Mouse (Mus musculus) megakaryocyte-erythroid progenitor cell, adult 5-6 weeks (primary cell): ENCODE measurements around the gene Fndc11. TPM values are rescaled to one million over a fixed set of nuclear protein-coding genes. Genes with fewer than 3 reads are reported as not detected.
A peak's percentile ranks its signal among the peaks of the same experiment; 100 is the strongest.
"Not testable (repeated sequence)": the region's sequence is repeated elsewhere in the genome, so short reads cannot be mapped to it uniquely, and the experiment has no call there.

Experiments
- ATAC-seq: replicated peaks from 2 replicates; pipeline ENCODE4 v1.8.0; 2016; ENCODE audit warnings: mild to moderate bottlenecking, inconsistent platforms; ENCODE audit not compliant: severe bottlenecking, poor library complexity, low FRiP score, low TSS enrichment
- total RNA-seq, 2 experiments: library from RNA; stranded (forward) in 1 of 2; stranded (reverse) in 1 of 2; fragments of 200-1000, 215-1000 nt in 1 of 2; fragments of >200 nt in 1 of 2; fragmentation: Nextera tagmentation in 1 of 2; gene quantifications; 2 replicates each; pipeline ENCODE4 v1.2.3; 2014 to 2017

The Fndc11 gene
- not detected in 2 replicates for total RNA-seq (2014; fragmentation: Nextera tagmentation)
- total RNA-seq (2017), result not detected in 2 replicates

DNA sequence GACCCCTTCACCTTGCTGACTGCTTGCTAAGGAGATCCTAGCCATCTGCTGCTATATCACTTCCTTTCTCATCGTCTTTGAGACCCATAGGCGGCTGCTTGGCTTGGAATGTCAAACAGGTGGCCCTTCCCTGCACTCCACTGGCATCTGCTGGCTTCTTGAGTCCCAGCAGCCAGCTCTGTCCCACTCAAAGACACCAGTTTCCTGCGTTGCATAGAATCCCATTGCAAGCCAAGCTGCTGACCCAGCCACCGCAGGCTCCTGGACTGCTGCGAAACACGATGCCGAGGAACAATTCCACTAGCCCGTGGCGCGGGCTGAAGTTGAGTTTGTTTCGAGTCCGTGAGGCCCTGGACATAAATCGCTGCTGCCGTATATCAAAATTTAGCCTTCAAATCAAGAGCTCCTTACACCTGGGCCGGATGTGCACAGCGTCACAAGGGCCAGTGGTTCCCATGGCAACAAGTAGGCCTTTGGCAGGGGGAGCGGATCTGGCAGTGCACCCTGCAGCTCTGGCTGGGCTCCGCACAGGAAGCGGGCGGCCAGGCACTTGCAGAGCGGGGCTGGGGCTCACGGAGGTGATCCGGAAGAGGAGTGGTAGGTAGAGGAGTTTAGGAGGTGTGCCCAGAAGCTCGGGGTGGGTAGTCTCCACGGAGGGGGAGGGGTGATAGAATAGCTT lies at the start of gene Fndc11:
Gene Fndc11 (plus strand): TSS at position 476 of the 679 bp plus-strand sequence.
- peak; percentile 69 for ATAC-seq

DNA sequence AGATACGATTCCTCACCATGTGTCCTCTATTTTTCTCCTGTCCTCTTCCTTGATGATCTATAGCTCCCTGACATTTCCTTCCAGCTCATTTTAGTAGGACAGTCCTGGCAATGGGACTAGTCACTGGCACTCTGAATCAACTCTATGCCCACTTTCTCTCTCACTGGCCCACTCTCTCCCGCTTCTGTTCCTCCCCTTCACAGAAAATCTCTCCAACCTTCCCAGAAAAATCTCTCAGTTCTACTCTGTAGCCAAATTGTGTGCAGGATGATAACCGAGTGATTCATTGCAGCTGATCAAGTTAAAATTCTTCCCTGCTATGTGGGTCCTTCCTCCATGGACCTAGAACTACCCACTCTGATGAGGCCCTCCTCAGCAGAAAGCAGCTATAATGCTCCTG lies 45.2 kb upstream of the Fndc11 start:
- no peak for ATAC-seq

DNA sequence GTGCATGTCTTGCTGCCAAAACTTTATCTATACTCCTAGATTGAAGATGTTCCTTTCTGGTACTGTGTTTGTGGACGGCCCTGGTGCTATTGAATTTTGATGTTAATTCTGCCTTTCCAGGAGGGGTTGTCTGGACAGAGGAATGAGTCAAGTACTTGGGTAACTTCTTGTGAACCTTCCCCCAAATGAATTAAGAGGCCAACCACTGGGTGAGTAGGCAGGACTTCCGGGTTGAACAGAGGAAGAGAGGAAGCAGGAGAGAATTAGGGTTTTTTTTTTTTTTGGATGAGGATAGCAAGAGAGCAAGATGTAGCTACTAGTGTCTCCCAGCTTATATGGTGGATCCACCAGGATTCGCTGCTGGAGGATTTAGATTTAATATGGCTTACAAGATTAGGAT lies 41.8 kb upstream of the Fndc11 start:
- no peak for ATAC-seq

DNA sequence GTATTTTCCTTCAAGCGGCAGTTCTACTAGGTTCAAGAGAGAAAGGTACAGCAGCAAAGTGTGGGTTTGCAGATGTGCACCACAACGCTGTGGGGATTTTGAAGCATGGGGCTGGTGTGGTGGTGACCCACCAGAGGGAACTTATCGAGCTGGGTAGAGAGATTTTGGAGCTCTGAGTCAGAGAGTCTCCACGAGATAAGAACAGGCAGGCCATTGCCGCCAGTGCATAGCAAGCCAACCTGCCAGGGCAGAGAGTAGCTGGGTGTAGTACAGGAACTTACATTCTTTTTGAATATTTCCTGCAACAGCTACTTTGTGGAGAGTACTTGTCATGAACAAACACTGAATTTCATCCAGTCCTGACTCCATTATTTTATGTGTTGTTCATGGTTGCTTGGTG lies 41.3 kb upstream of the Fndc11 start:
- no peak for ATAC-seq

DNA sequence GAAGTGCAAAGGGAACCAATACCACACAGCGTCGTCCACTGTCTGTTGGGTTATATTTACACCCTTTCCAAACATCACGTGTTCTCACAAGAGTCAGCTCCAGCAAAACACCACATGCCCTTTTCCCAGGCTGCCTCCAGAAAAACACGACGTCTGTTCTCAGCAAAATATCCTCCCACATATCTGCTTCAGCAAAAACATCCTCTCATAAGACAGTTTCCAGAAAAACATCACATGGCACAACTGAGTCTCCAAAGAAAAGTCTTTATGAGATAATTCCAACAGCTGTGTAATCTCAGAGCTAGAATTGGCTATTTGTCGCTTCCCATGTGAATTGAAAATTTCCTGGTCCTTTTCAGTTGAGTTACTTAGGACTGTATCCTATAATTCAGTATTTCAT lies 38.9 kb upstream of the Fndc11 start:
- ATAC-seq, result no peak

- ATAC-seq, result peak; percentile 84
Measured at GRCm38 (mm10) chr2:181186635-181187034, 33.2 kb upstream of the Fndc11 start.

- ATAC-seq, result peak; percentile 95
Measured at GRCm38 (mm10) chr2:181187121-181188000, 32.5 kb upstream of the Fndc11 start, which contains the start of gene Ppdpf. TSS of gene Ppdpf (plus strand) at chr2:181187247.

GRCm38 (mm10) chr2:181188681-181189080 lies 31.1 kb upstream of the Fndc11 start:
- no peak for ATAC-seq

GRCm38 (mm10) chr2:181189321-181189720 lies 30.5 kb upstream of the Fndc11 start:
- no peak for ATAC-seq

DNA sequence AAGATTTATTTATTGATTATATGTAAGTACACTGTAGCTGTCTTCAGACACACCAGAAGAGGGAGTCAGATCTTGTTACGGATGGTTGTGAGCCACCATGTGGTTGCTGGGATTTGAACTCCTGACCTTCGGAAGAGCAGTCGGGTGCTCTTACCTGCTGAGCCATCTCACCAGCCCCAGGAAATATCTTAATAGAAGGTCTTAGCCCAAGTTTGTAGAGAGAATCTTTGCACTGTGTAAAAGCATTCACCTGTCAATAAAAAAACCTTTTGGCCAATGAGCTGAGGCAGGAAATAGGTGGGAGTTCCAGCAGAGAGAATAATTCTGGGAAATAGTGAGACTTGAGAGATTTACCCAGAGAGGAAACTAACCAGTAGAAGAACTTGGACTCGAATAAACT lies 28.4 kb upstream of the Fndc11 start:
- ATAC-seq, result not testable (repeated sequence)

GRCm38 (mm10) chr2:181191936-181192335 lies 27.9 kb upstream of the Fndc11 start:
- no peak for ATAC-seq

DNA sequence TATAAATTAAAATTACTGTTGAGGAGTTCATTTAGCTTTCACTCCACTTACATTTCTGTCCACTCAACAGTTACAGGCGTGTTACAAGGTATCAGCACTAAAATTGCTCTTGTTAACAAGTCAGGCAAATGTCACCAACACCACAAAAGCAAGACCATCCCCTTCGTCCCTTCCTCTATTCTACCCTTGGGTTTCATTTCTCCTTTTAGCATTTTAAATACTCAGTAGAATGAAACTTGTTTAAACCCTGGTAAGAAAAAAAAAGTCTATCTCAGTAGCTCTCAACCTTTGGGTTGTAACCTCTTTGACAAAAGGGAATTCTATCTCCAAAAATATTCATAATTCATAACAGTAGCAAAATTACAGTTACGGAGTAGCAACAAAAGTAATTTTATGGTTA lies 26.8 kb upstream of the Fndc11 start:
- no peak for ATAC-seq

GRCm38 (mm10) chr2:181196628-181197300 lies 23.0 kb upstream of the Fndc11 start:
- ATAC-seq, result 0 out of 2 replicates have a peak, but pooled peaks have one; percentile 34

DNA sequence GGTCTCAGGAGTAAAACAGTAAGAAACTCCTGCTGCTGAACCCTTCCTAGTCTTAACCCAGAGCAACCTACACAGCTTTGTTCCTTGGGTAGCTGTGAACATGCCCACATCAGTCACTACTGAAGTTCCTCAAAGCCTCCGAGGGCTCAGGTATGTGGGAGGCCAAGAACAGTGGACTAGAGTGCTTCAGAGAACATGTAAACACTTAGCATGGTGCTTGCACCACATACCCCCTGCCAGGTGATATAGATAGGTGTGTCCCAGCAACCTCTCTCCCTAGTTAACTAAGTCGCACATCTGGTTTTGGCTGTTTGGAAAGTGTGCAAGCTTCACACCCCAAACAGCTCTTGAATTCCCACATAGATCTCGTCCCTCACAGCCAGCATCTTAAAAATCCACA lies 18.2 kb upstream of the Fndc11 start:
- ATAC-seq, result no peak

- no peak for ATAC-seq
Measured at GRCm38 (mm10) chr2:181202422-181202821, 17.4 kb upstream of the Fndc11 start, which contains the start of gene Ptk6. TSS of gene Ptk6 (minus strand) at chr2:181202789.

- no peak for ATAC-seq
Measured at GRCm38 (mm10) chr2:181202886-181203285, 16.9 kb upstream of the Fndc11 start.

- ATAC-seq, result peak; percentile 31; the same call in 1 of the 2 replicates
Measured at GRCm38 (mm10) chr2:181205678-181206077, 14.1 kb upstream of the Fndc11 start.

DNA sequence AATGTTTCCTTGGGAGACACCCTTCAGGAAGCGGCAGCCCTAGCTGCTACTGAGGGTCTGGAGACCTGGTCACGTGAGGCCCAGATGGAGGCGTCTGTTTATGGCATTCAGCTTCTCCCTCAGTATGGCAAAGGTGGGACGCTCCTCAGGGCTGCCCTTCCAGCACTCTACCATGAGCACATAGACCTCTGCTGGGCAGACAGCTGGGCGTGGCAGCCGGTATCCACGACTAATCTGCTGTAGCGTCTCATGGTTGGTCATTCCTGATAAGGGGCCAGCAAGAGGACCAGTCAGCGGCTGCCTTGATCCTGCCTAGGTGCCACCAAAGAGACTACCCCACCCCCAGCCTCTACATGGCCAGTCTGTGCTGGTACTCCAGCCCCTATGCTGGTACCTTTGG lies 13.7 kb upstream of the Fndc11 start:
- peak; percentile 79 for ATAC-seq

DNA sequence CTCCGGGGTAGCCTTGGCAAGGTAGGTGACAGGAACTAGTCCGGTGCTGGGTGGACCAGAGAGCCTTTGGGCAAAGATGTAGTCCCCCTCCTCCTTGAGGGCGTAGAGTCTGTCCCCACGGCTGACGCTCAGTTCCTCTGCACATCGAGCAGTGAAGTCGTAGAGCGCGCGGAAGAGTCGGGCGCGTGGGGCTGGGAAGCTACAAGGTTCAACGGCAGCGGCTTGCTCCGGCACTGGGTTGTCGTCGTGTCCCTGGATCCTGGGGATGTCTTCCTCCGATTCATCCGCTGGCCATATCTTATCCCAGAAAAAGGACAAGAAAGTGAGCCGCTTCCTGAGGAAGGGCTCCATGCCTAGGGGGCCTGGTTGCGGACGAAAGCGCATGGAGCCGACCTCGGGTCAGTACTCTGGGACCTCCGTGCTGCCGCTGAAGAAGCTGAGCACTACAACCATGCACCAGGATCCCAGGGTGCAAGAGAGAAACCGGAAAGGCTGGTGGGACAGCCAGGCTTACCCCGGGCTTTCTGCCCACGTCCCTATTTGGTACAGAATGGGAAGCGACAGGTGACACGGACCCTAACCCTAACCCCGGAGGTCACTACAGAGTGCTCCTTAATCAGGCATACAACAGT lies 7.3 kb upstream of the Fndc11 start:
- peak; percentile 34; the same call in 1 of the 2 replicates for ATAC-seq
